Mouse (Mus musculus): ENCODE measurements around the gene Tnr.

Tnr gene

DNA sequence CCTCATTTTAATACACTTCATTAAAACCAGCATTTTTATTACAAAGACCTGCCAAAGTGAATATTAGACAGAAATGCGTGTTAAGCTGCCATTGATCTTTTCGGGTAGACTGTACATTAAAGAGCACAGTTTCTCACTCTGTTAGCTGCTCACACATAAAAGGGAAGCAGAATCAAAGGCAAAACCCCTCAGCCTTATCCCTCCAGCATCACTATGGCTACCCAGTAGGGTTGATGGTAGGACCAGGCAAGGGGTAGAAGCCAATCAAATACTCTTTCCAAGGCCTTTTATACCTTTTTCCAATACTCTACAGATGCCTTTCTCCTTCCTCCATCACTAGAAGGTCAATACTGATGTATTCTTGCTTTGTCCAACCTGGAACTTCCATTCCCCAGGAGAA lies 269.0 kb downstream of the Tnr start:
- no peak for DNase-seq (ENCODE audit: low read depth, low spot score)

DNA sequence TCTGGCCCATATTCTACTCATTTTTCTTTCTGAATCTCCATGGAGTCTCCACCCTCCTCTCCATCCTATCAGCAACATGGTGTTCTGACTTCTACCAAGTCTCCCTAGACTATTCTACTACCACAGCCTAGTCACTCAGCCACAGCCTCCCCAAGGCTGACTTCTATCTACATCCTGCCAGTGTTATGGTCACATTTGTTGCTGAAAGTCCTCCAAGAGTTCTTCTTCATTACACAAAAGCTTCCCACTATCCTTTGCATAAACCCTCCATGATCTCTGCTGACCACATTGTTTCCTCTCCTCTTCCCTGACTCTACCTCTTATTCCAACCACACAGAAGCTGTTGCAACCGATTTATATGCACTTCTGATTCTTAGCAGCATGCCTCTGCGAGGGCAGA lies 272.5 kb downstream of the Tnr start:
- DNase-seq (ENCODE audit: low read depth, low spot score), result no peak

DNA sequence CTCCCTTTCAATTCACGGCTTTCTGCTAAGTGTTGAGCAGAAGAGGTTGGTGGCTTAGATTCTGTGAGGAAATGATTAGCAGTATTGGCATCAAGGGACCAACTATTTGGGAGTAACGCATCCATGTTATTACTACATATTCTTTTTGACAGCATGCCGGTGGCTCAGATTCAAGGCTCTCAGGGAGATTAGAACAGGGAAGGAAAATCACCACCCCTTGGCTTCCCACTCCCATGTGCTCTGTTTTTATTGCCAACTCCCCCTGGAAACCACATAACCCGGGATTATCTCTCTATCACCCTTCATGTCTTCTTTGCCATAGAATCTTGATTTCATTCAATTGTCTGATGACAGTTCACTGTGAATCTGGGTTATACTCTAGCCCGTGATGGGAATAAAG lies 276.8 kb downstream of the Tnr start:
- no peak for DNase-seq (ENCODE audit: low read depth, low spot score)

DNA sequence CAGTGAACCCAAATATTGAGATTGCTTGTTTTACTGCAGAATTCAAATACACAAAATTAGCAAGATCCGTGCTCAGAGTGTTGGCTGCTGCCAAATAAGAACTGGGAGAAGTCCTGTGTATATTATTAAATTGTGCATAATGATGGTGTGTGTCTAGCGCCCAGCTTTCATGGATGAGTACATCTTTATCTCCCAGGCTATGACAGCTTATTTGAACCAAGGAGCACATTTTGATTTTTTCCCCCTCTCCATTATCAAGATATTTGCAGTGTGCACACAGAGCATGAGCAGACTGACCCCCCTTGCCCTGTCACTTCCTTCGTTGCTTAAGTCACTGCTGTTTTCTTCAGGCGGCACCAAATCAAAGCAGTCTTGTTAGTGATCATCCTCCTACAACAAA lies 278.2 kb downstream of the Tnr start:
- no peak for DNase-seq (ENCODE audit: low read depth, low spot score)

DNA sequence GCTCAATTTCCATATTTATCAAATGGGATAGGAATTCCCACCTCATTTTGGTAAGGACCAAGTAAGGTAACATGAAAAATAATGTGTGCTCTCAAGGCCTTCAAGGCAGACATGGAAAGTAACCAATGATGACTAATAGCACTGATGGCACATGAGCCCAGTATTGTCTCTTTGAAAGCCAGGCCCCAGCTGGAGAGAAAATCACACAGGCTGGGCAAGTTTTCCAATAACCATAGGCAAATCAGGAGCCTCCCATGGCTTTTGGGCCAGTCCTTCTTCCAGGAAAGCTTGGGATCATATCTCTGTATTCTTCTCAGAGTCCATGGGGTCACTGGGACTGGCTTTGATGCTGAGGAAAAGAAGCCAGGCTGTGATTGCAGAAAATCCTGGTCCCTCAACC lies 280.1 kb downstream of the Tnr start:
- no peak for DNase-seq (ENCODE audit: low read depth, low spot score)

DNA sequence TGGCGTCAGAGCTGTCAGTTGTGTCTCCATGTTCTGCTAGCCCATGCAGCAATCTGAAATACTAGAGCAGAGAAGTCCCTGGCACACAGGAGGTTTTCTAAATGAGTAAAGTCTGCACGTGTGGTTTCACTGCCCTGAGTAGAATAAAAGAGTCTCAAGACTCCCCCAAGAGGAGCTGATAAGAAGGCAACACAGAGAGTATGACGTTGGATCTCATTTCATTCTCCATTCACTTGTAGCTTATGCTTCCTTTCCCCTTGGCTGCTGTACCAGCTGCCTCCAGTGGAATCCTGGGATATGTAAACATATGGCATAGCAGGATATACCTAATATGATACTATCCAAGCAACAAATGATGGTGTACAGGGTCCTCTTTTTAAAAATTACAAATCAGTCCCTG lies 285.9 kb downstream of the Tnr start:
- no peak for DNase-seq (ENCODE audit: low read depth, low spot score)

DNA sequence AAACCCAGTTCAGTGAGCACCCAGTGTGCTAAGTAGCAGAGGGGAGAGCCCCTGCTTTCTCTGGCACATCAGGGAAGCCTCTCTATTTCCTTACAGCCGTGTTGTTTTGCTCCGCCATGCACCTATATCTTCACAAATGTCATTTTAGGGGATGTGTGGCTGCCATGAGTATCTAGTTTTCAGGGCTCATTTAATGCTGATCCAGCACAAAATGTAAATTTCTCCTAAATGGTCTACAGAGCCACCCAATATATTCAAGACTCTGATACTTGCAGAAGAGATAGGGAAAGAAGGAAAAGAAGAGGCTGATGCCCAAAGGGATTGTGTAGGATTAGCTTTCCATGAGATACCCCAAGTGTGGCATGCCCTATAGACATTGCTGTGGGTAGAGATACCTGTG lies 288.2 kb downstream of the Tnr start:
- DNase-seq (ENCODE audit: low read depth, low spot score), result no peak

DNA sequence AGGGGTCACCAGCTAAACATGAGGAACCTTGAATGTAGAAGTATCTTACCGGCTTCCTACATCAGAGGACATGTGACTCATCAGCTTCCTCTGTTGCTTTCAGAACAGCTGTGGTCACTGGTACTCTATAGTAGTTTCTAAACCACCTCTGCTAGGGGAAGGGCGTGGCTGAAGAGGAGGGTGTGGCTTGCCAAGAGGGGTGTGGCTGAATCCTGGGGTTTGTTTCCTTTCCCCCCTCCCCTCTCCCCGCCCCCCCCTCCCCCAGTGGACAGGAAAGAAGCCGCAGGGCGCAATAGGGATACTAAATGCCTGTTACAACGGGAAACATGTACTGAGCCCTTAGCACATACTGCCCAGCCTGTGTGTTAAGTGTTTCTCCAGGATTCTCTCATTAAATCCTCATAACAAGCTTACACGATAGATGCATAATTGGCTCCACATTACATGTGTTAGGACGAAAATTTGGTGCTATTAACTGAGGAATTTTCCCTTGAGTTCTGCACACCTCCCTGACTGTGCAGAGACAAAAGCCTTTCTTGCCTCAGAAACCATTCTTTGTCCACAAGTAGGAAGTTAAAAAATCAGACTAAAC lies 289.3 kb downstream of the Tnr start:
- peak; percentile 10 for DNase-seq (ENCODE audit: low read depth, low spot score)

DNA sequence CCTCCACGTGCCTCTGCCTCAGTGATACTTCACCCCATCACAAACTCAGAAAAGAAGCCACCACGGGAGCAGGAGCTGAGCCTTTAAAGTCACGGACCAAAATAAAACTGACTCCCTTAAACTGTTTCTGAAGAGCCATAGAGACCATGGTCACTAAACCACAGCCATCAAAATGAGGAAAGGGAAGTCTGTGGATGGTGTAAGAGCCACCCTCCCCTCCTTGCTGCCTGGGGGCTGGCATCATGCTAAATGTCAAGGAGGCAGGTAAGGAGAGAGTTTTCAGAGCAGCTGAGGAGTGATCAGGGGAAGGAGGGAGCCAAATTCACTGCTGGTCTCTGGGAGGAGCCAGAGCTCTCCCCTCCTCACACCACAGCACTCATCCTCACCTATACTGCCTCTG lies 290.8 kb downstream of the Tnr start:
- no peak for DNase-seq (ENCODE audit: low read depth, low spot score)

DNA sequence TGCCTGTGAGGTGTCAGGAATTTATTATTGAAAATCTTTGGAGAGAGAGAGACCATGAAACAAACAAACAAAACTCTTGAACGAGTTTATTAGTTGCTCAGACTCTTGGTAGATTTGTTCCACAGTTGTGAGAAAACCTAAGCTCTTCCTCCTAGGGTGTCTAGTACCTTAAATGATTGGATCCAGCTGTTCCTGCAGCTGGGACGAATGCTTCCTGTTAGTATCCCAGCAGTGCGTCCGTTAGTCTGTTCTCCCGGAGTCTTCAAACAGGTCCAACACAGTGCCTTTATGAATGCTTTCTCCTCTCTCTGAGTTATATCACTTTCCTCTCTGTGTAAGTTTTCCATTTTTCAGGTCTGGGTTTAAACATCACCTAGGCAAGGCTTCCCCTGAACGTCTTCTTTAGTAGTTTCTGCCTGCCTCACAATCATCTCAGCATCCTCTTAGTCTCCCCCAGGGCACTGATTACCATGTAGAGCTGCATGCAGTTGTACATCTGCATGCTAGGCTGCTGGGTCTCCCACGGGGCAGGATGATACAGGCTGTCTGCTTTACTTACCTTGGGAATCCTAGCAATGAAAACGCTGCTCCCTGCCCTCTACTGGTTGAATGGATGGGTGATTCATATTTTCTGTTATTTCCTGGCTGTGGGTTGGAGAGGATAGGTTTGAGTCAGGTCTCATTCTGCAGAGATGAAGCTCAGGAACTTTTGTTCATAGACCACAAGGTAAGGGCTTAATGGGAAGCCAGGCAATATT lies 293.2 kb downstream of the Tnr start:
- DNase-seq (ENCODE audit: low read depth, low spot score), result no peak

DNA sequence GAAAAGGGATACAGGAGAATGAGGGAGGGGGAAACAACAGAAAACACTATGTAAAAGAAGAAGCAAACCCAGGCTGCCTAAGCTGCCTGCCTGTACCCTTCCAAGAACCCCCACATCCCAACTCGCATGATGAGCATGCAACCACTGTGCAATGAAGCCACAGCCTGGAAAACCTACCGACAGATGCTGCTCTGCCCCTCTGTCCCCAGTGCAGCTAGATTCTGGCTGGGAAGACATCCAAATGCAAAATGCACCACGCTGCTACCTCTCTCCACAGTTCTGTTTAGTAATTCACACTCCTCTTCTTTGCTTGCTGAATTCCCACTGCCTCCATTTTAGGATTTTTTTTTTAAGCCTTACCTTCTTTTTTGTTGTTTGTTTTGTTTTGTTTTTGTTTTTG lies 295.9 kb downstream of the Tnr start:
- DNase-seq (ENCODE audit: low read depth, low spot score), result no peak

DNA sequence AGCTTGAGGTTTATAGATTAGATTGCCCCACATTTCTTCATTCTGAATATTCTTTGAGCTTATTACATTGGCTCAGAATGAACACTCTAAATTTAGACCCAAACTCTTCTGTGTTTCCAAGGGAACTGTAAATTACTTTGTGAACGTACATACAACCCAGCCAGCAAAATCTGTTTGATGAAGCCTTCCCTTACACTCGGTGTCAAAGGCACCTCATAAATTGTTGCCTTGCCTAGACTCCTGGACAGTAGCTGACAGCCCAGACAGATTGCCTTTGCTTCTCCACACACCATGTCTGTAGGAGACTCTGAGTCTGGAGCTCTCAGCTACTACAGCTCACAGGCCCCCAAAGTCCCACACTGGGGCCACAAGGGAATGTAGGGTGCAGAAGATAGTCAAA lies 298.8 kb downstream of the Tnr start:
- DNase-seq (ENCODE audit: low read depth, low spot score), result no peak

DNA sequence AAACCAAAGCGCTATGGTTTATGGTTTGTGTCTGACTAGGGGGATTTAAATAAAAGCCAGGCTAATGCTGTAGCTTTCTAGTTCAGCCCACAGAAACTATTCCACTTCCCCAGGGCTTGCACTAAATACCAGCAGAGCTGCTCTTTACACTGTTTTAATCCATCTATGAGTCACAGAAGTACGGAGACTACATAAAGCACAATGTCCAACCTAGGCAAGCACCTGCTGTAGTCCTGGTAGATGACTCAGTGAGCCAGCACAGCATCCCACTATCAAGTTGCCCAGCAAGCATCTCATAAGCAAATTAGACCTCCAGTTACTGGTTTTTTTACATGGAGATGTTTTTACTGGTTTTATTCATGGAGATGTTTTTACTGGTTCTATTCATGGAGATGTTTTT lies 305.0 kb downstream of the Tnr start:
- DNase-seq (ENCODE audit: low read depth, low spot score), result no peak

DNA sequence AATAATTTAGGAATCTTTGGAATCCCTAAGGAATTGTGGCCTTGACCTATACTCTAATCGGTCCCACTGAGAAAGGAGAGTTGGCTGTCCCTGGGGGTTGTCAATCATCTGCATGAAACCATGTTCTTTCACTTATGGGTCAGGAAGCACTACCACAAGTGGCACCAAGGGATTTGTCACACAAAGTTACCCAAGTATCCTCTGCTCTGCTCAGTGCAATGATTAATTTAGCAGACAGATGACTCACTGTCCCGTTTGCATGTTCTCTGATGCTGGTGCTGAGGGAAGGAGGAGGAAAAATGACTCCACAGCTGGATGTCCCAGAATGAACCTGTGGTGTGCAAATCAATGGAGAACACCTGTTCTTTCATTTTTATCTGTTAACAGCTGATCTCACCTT lies 309.6 kb downstream of the Tnr start:
- DNase-seq (ENCODE audit: low read depth, low spot score), result peak; percentile 29

DNA sequence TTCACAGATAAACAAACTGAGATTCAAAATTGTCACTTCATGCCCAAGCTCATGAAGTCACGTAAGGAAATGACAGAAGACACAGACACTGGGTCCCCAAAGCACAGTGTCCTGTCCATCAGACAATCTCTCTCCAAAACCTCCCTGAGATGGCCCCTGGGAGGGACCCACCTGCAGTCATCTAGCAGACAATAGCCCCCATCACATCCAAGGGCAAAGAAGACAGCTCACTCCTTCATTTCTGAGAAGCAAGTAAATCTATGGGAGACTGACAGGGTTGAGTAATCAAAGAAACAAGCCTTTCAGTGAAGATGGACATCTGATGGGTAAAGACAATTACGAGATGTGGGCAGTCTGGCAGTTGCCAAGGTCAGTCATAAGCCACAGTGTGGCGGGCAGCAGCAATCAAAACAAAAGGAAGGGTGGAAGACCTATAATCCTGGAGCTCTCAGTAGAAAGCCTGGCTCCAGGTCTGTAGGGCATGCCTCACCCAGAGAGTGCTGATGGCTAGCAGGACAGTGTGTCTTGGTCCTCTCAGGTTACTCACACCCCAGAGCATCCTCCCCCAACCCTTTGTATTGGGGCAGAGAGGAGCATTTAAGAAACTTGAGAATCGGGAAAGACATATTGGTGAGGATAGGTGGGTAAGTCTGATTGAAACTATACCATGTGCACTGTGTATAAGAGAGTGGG lies 310.2 kb downstream of the Tnr start:
- DNase-seq (ENCODE audit: low read depth, low spot score), result no peak

DNA sequence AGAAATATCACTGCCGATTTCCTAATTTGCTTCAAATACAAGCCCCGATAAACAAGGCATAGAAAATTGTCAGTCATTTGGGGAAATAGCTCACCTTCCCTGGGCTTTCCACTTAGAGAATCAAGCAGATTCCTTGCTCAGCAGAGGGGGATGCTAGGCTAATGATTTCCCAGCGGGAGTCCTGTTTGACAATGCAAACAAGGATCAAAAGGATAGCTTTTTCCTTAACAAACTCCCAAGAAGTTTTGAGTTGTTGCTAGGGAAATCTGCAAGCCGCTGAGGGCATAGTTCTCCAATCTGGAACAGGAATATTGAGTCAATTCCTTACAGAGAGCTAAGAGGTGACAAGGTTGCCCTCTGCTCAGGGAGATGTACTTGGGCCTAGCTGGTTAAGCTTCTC lies 311.6 kb downstream of the Tnr start:
- DNase-seq (ENCODE audit: low read depth, low spot score), result no peak

DNA sequence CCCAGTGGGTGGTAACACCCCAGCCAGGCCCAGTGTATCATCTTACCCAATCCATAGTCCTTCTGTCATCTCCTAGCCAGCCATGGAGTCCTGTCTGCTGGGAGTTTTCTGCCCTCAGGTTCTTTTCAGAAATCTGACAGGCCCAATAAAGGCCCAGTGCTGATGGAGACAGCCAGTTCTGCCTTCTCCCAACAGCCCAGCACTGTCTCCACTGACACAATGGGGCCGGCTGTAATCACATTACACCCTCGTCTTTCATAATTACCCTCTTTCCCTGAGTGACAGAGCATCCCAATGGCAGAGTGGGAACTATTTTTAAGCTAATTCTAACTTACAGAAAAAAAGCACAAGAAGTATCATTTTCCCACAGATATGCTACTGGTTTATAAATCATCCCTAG lies 316.8 kb downstream of the Tnr start:
- no peak for DNase-seq (ENCODE audit: low read depth, low spot score)

DNA sequence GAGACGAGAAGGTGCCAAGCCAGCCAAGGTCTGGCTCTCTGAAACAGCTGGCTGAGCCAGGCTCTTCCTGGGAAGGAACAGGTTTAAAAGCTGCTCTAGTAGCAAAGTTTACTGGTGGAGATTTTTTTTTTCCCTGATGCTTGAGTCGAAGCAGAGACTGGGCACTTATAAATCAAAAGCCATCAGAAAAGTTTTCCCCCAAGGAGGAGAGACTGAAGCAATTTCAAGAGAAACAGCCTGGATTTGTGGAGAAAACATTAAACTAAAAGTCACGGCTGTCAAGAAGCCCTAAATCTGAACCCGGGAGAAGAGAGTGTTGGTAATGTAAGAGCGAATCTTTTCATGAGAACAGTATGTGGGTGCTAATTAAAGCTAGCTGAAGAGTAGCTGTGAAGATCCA lies 319.3 kb downstream of the Tnr start:
- DNase-seq (ENCODE audit: low read depth, low spot score), result no peak

DNA sequence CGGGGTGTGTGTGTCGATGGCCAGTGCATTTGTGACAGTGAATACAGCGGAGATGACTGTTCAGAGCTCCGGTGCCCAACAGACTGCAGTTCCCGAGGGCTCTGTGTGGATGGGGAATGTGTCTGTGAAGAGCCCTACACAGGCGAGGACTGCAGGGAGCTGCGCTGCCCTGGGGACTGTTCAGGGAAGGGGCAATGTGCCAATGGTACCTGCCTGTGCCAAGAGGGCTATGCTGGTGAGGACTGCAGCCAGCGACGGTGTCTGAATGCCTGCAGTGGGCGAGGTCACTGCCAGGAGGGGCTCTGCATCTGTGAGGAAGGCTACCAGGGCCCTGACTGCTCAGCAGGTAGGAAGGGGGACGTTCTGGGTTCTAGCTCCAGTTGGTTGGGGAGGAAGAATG lies 328.5 kb downstream of the Tnr start:
- DNase-seq (ENCODE audit: low read depth, low spot score), result no peak

DNA sequence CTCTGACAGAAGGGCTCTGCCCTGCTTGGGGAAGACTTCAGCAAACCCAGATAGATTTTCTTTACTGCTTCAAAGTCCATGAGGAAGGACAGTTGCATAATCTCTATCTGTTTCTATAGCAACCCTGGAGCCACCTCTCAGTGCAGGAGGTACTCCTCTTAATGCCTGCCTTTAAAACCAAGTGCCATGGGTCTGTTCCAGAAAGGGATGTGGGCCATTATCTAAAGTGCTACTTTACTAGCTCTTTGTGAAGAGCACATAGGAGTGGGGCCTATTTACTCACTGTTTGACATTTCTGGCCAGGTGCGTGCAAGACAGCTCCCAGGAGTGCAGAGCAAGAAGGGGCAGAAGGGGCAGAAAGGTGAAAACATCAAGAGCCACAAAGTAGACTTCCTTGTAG lies 330.7 kb downstream of the Tnr start:
- no peak for DNase-seq (ENCODE audit: low read depth, low spot score)

DNA sequence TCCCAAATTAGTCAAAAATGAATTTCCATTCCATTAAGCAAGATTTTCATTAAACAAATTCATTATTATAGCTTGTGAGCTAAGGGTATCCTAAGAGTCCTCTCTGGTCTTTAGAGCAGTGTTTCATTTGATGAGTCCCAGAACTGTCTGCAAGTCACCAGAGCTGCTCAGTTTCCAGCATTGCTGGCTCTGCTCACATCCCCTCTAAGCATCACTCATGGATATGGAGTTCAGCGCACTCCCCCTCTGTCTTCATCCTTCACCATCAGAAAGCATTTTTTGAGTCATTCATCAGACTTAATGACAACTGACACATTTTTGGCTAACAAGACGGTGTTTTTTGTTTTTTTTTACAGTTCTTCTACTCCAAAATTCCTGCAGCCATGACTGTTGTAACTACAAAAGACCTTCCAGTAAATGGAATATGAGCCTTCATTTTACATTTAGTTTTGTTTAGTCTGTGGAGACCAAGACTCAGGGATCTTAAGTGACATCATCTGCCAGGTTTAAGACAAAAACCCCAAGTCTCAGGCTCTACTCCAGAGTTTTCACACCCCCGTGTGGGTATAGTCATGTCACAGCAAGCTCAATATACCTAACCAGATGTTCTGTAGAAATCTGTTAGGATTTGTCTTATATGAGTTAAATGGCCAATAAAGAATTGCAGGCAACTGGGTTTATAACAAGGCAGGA lies 338.4 kb downstream of the Tnr start:
- DNase-seq (ENCODE audit: low read depth, low spot score), result no peak

DNA sequence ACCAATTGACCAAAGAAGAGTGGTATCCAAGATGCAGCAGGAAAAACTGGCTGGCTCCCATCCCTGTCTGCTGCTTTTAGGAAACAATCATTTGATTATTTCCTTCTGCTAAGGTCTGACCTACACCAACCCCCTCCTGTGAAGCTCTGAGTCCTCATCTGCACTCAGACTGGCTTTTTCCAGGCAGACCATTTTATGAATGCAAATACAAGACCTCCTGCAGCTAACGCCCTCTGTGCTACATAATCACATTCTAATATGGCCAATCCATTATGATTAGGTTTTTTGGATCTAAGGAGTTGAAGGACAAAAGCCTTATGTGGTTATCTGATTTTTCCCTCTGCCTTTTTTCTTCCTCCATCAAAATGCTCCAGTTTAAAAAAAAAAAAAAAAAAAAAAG lies 342.1 kb downstream of the Tnr start:
- DNase-seq (ENCODE audit: low read depth, low spot score), result no peak
